Mouse (Mus musculus): ENCODE measurements at regions not wholly inside any gene's neighbourhood (a gene's known extent, or its start where the extent isn't known, plus 50 kb on each side); places are given as distances from the start of the nearest gene placed in this dataset.

GRCm38 (mm10) chr4:8986394-8987091, 747.7 kb upstream of the Car8 start:
- 0 out of 2 replicates have a peak, but pooled peaks cover 2% of the 10 kb centered on the region for H3K4me1 ChIP-seq (replicated peaks; ENCODE audit: control insufficient read depth, insufficient read depth)
- H3K9ac ChIP-seq (ENCODE audit: low read length) = no peak overlapping the region
- no peak overlapping the region for H3K4me3 ChIP-seq (ENCODE audit: low read depth, low read length)
- WGBS = 55% methylated on average over 13 of the region's 13 CpGs
- H3K9me3 ChIP-seq (ENCODE audit: control insufficient read depth, low read length) = no peaks in the 10 kb centered on the region
- no peak overlapping the region for H3K27ac ChIP-seq (replicated peaks)
- no peaks in the 10 kb centered on the region for H3K36me3 ChIP-seq (ENCODE audit: control insufficient read depth, insufficient read depth, low read length)
- ATAC-seq (ENCODE audit: low FRiP score, low TSS enrichment) (no peak), DNase-seq (ENCODE audit: low spot score) (no peak)
- TF ChIP-seq EP300 (optimal IDR thresholded peaks at IDR 0.05) (no peak), CTCF (IDR thresholded peaks at IDR 0.05; ENCODE audit: low read depth) (no peak)
- H3K4me2 ChIP-seq (replicated peaks; ENCODE audit: low read depth) = no peak overlapping the region
- no peaks in the 10 kb centered on the region for H3K27me3 ChIP-seq (ENCODE audit: control insufficient read depth, insufficient read depth, low read length)

GRCm38 (mm10) chr4:8984059-8984606, 745.3 kb upstream of the Car8 start:
- DNase-seq (ENCODE audit: low spot score) (no peak), ATAC-seq (ENCODE audit: low FRiP score, low TSS enrichment) (peak; percentile 72)
- Histone ChIP-seq H3K4me2 (replicated peaks; ENCODE audit: low read depth) (no peak overlapping the region), H3K27ac (replicated peaks) (no peak overlapping the region), H3K27me3 (ENCODE audit: control insufficient read depth, insufficient read depth, low read length) (no peaks in the 10 kb centered on the region), H3K9ac (ENCODE audit: low read length) (no peak overlapping the region), H3K36me3 (ENCODE audit: control insufficient read depth, insufficient read depth, low read length) (no peaks in the 10 kb centered on the region), H3K4me3 (ENCODE audit: low read depth, low read length) (no peak overlapping the region), H3K9me3 (ENCODE audit: control insufficient read depth, low read length) (no peaks in the 10 kb centered on the region), H3K4me1 (replicated peaks; ENCODE audit: control insufficient read depth, insufficient read depth) (0 out of 2 replicates have a peak, but pooled peaks cover 2% of the 10 kb centered on the region)
- TF ChIP-seq CTCF (IDR thresholded peaks at IDR 0.05; ENCODE audit: low read depth) (no peak), EP300 (optimal IDR thresholded peaks at IDR 0.05) (no peak)
- 63% methylated on average over 5 of the region's 5 CpGs for WGBS

- Histone ChIP-seq H3K9ac (ENCODE audit: low read length) (no peak overlapping the region), H3K27me3 (ENCODE audit: control insufficient read depth, insufficient read depth, low read length) (no peaks in the 10 kb centered on the region), H3K27ac (replicated peaks) (no peak overlapping the region), H3K4me3 (ENCODE audit: low read depth, low read length) (no peak overlapping the region), H3K4me2 (replicated peaks; ENCODE audit: low read depth) (no peak overlapping the region), H3K36me3 (ENCODE audit: control insufficient read depth, insufficient read depth, low read length) (no peaks in the 10 kb centered on the region), H3K4me1 (replicated peaks; ENCODE audit: control insufficient read depth, insufficient read depth) (no peaks in the 10 kb centered on the region), H3K9me3 (ENCODE audit: control insufficient read depth, low read length) (no peaks in the 10 kb centered on the region)
- 82% methylated on average over 8 of the region's 8 CpGs for WGBS
- ATAC-seq (ENCODE audit: low FRiP score, low TSS enrichment) (no peak), DNase-seq (ENCODE audit: low spot score) (no peak)
- no peak for TF ChIP-seq EP300 (optimal IDR thresholded peaks at IDR 0.05)
- TF ChIP-seq CTCF (IDR thresholded peaks at IDR 0.05; ENCODE audit: low read depth) = no peak
These were observed 740.1 kb upstream of the Car8 start for GRCm38 (mm10) chr4:8978949-8979348.

GRCm38 (mm10) chr4:8969951-8970455, 731.2 kb upstream of the Car8 start:
- WGBS = 83% methylated on average over 5 of the region's 5 CpGs
- ATAC-seq (ENCODE audit: low FRiP score, low TSS enrichment) (no peak), DNase-seq (ENCODE audit: low spot score) (no peak)
- H3K27me3 ChIP-seq (ENCODE audit: control insufficient read depth, insufficient read depth, low read length) = no peaks in the 10 kb centered on the region
- no peak overlapping the region for H3K4me2 ChIP-seq (replicated peaks; ENCODE audit: low read depth)
- H3K4me3 ChIP-seq (ENCODE audit: low read depth, low read length) = no peak overlapping the region
- no peak for TF ChIP-seq EP300 (optimal IDR thresholded peaks at IDR 0.05)
- TF ChIP-seq CTCF (IDR thresholded peaks at IDR 0.05; ENCODE audit: low read depth) = no peak
- H3K9me3 ChIP-seq (ENCODE audit: control insufficient read depth, low read length) = no peaks in the 10 kb centered on the region
- no peaks in the 10 kb centered on the region for H3K36me3 ChIP-seq (ENCODE audit: control insufficient read depth, insufficient read depth, low read length)
- no peak overlapping the region for H3K27ac ChIP-seq (replicated peaks)
- no peaks in the 10 kb centered on the region for H3K4me1 ChIP-seq (replicated peaks; ENCODE audit: control insufficient read depth, insufficient read depth)
- H3K9ac ChIP-seq (ENCODE audit: low read length) = no peak overlapping the region

GRCm38 (mm10) chr4:8968741-8969140, 729.9 kb upstream of the Car8 start:
- Histone ChIP-seq H3K4me2 (replicated peaks; ENCODE audit: low read depth) (no peak overlapping the region), H3K4me1 (replicated peaks; ENCODE audit: control insufficient read depth, insufficient read depth) (no peaks in the 10 kb centered on the region), H3K27me3 (ENCODE audit: control insufficient read depth, insufficient read depth, low read length) (no peaks in the 10 kb centered on the region), H3K9ac (ENCODE audit: low read length) (no peak overlapping the region), H3K36me3 (ENCODE audit: control insufficient read depth, insufficient read depth, low read length) (no peaks in the 10 kb centered on the region), H3K4me3 (ENCODE audit: low read depth, low read length) (no peak overlapping the region), H3K9me3 (ENCODE audit: control insufficient read depth, low read length) (no peaks in the 10 kb centered on the region), H3K27ac (replicated peaks) (no peak overlapping the region)
- ATAC-seq (ENCODE audit: low FRiP score, low TSS enrichment) = no peak
- TF ChIP-seq CTCF (IDR thresholded peaks at IDR 0.05; ENCODE audit: low read depth) = no peak
- 30% methylated on average over 3 of the region's 3 CpGs for WGBS
- DNase-seq (ENCODE audit: low spot score) = no peak

GRCm38 (mm10) chr4:8967986-8968385, 729.1 kb upstream of the Car8 start:
- no peak for TF ChIP-seq EP300 (optimal IDR thresholded peaks at IDR 0.05)
- no peak for TF ChIP-seq CTCF (IDR thresholded peaks at IDR 0.05; ENCODE audit: low read depth)
- Histone ChIP-seq H3K36me3 (ENCODE audit: control insufficient read depth, insufficient read depth, low read length) (no peaks in the 10 kb centered on the region), H3K4me3 (ENCODE audit: low read depth, low read length) (no peak overlapping the region), H3K4me2 (replicated peaks; ENCODE audit: low read depth) (no peak overlapping the region), H3K9ac (ENCODE audit: low read length) (no peak overlapping the region), H3K27ac (replicated peaks) (no peak overlapping the region), H3K27me3 (ENCODE audit: control insufficient read depth, insufficient read depth, low read length) (no peaks in the 10 kb centered on the region), H3K4me1 (replicated peaks; ENCODE audit: control insufficient read depth, insufficient read depth) (no peaks in the 10 kb centered on the region), H3K9me3 (ENCODE audit: control insufficient read depth, low read length) (no peaks in the 10 kb centered on the region)
- no peak for ATAC-seq (ENCODE audit: low FRiP score, low TSS enrichment)
- 88% methylated on average over 3 of the region's 3 CpGs for WGBS
- no peak for DNase-seq (ENCODE audit: low spot score)

All from stomach, postnatal 0 days (tissue).